Mouse (Mus musculus) induced T-regulatory cell, adult 2 months (primary cell): ENCODE measurements around the gene Cenps.
"Not testable (repeated sequence)": the region's sequence is repeated elsewhere in the genome, so short reads cannot be mapped to it uniquely, and the experiment has no call there.

ENCODE experiments used
- DNase-seq: peaks from one replicate; pipeline ENCODE4 v3.0.0-alpha.2; 2012; ENCODE audit warnings: low read depth

Cenps gene

DNA sequence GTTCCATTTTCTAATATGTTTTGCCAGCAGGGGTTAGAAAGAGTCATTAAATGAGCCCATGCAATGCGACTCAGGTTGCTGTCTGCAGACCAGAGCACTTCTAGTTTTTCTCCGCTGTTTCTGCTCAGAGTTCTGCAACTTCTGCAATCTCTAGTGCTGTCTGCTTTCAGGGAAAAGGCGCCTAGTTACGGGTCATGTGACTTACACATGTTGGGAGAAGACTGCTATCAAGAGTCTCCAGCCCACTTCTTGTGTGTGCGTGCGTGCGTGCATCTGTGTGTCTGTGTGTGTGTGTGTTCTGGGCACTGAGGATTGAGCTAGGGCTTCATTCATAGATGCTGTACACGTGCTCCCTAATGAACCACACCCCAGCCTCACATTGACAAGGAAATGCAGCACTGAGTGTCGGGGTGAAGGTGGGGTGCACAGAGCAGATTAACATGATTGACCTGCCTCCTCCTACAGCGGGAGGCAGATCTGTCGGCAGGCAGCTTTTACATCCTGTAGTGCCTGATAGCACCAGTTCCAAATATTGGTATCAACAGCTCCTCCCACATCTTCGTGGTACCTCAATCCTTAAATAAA is 17.4 kb downstream of the Cenps start:
- not testable (repeated sequence) for DNase-seq

- peak; percentile 93 for DNase-seq
Measured at GRCm38 (mm10) chr4:149103875-149104561, 33.4 kb downstream of the Cenps start, which contains the start of gene Dffa. TSS of gene Dffa (plus strand) at chr4:149104146.

- no peak for DNase-seq
Measured at GRCm38 (mm10) chr4:149101456-149101855, 36.0 kb downstream of the Cenps start.

DNA sequence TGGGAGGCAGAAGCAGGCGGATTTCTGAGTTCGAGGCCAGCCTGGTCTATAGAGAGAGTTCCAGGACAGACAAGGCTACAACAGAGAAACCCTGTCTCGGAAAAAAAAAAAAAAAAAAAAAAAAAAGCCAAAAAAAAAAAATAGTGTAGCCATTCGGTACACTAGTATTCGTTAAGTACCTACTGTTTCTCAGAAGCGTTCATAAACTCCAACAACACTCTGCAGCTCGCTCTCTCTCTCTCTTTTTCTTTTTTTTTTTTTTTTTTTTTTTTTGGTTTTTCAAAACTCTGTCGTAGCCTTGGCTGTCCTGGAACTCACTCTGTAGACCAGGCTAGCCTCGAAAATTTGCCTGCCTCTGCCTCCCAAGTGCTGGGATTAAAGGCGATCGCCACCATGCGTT is 37.0 kb downstream of the Cenps start:
- DNase-seq: not testable (repeated sequence)

- DNase-seq: peak; percentile 90
Measured at GRCm38 (mm10) chr4:149099369-149100017, 37.9 kb downstream of the Cenps start, which contains the start of gene Pex14. TSS of gene Pex14 (minus strand) at chr4:149099876.

- DNase-seq: no peak
Measured at GRCm38 (mm10) chr4:149098571-149098970, 38.9 kb downstream of the Cenps start.

- no peak for DNase-seq
Measured at GRCm38 (mm10) chr4:149097956-149098355, 39.5 kb downstream of the Cenps start.

DNA sequence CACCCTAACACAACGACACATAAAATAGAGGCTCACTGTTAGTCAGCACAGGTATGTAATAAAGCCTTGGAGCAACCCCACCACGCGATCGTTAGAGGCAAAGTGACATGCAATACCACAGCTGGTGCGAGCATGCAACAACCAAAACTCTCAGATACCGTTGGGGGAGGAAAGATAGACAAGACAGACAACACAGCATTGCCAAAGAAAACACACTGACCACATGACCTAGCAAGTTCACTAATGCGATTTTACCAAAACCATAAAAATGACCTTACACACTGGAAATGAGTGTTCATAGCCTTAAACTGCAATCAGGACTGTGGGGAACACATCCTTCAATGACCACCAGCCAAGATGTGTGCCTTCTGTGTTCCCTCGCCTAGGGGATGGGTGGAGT is 46.1 kb downstream of the Cenps start:
- no peak for DNase-seq

- DNase-seq: no peak
Measured at GRCm38 (mm10) chr4:149085381-149085780, 52.0 kb downstream of the Cenps start.

DNA sequence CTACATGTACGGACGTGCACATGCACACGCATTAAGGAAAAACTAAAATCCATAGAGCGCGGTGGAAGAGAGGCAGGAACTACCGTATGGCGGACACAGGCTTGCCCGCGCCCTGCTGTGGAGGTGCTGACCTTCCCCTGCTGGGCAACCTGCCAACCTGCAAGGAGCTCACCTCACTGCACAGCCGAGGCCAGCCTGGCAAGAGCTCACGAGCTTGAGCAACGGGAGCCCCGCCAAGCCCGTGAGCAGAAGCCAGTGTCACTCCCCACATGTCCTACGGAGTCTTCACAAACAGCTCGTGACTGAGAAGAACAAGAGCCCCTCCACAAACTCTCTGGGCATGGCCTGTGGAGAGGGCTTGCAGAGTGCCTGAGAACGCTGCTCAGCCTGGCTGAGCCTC is 55.9 kb downstream of the Cenps start:
- no peak for DNase-seq

GRCm38 (mm10) chr4:149080111-149080510 is 57.3 kb downstream of the Cenps start:
- no peak for DNase-seq

DNA sequence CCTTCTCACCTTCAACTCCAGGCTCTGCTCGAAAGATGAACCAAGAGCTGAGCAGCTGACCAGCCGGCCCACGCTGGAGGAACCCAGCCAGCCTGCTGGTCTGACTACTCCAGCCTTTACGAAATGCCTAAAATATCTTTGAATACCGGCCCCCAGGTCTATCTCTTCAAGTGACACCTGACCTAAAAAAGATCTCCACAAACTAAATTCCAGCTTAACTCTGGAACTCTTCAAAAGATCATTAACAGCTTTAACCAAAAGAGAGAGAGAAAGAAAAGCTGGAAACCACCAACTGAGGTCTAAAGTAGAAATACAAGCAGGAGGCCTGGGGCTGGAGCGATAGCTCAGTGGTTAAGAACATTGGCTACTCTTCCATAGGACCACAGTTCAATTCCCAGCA is 57.8 kb downstream of the Cenps start:
- no peak for DNase-seq

DNA sequence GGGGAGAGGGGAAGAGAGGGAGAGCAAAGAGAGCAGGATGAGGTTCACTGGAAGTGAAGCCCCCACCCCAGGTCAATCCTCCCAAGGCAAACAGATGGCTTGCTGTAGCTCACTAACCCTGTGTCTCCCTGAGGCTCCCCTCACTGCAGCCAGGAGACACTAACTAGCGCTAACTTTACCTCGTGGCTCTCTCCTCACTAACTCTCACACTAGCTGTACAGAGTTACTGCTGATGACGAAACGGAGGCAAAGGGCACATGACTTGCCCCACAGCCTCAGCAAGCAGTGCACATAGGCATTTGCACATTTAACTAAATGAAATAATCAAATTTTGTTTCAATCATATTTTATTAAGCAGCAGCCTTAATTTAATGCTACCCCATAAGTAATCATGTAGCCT is 59.2 kb downstream of the Cenps start:
- DNase-seq: no peak
